Mouse (Mus musculus) cerebellum, postnatal 4 days (tissue): Measurements from ENCODE around the gene Irf2bp2.
A peak's percentile ranks its signal among the peaks of the same experiment; 100 is the strongest.

Experiments used
- DNase-seq, 2 experiments: peaks; one replicate each; pipeline ENCODE4 v3.0.0; 2022; ENCODE audit warnings: low spot score in 2 of 2, mixed read lengths in 1 of 2

The Irf2bp2 gene

GRCm38 (mm10) chr8:126538648-126539354 lies 55.0 kb downstream of the Irf2bp2 start:
- DNase-seq: peak in 1 of 2 experiments; percentile 40
